Mouse (Mus musculus): ENCODE measurements around the gene Rasip1.
A peak's percentile ranks its signal among the peaks of the same experiment; 100 is the strongest.

Gene Rasip1

DNA sequence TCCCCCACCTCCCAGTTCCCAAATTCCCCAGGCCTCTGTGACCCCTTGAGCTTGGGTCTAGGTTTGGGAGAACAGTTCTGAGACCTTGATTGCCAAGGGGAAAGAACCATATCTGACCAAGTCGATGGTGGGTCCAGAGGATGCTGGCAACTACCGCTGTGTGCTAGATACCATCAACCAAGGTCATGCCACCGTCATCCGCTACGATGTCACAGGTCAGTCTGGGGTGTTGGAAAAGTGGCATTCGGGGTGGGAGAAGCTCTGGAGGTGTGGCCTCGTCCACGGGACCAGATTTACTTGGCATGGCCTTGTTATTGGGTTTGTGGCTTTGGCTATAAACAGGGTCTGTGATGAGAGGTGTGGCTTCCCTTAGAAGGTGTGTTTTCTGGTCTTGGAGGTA is 1.8 kb upstream of the Rasip1 start:
- no peak for DNase-seq

DNA sequence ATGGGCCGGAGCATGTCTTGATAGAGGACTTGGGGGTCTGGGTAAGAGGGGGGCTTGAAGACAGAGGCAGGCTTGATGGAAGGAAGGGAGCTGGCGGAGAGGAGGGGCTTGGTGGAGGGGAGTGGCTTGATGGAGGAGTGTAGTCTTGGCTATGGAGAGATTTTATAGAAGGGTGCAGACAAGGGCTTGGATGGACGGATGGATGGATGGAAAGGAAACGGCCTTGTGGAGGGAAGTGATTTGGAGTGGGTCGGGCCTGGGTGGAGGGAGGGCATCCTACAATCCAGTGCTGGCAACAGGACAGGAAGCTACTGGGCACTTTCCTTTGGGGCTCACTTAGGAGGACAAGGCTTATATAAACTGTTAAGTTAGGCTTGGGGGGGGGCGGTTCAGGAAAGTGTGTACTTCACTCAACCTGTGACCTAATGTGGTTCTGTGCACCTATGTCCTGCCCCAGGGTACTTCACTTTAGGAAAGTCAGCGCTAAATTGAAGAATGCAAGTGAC is 664 bp upstream of the Rasip1 start:
- DNase-seq: no peak

GRCm38 (mm10) chr7:45628364-45629294 is 1.3 kb downstream of the Rasip1 start:
- peak; percentile 93 for DNase-seq

- peak; percentile 61 for DNase-seq
Measured at GRCm38 (mm10) chr7:45630064-45630907, 3.0 kb downstream of the Rasip1 start.

DNA sequence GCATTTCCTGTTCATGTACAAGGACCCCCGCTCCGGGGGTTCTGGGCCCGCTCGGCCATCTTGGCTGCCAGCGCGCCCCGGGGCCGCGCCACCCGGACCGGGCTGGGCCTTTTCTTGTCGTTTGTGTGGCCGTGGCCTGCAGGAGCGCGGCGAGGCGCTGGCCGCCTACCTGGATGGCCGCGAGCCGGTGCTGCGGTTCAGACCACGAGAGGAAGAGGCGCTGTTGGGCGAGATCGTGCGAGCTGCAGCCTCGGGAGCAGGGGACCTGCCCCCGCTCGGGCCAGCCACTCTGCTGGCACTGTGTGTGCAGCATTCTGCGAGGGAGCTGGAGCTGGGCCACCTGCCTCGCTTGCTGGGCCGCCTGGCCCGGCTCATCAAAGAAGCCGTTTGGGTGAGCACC is 5.2 kb downstream of the Rasip1 start:
- peak; percentile 82 for DNase-seq

DNA sequence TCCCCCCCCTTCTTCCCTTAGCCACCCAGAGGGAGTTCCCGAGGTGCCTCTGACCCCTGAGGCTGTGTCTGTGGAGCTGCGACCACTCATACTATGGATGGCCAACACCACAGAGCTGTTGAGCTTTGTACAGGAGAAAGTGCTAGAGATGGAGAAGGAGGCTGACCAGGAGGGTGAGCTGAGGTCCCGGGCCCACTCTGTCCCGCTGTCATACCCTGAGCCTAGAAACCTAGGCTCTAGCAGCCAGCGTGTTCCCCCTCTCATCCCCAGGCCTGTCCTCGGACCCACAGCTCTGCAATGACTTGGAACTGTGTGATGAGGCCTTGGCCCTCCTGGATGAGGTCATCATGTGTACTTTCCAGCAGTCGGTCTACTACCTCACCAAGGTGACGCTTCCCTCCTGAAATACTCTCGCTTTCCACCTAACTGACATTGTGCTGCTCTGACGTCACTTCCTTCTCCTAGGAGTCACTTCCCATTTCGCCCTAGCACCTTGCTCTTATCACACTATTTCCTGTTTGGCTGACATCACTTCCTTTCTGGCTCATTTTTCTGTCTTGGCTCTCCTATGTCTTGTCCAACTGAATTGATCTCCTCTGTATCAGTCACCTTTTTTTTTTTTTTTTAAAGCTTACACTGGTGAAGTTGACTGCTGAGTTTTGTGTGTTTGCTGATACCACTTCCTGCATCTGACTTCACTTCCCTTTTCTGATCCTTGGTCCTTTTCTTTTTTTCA is 7.8 kb downstream of the Rasip1 start:
- DNase-seq: no peak

DNA sequence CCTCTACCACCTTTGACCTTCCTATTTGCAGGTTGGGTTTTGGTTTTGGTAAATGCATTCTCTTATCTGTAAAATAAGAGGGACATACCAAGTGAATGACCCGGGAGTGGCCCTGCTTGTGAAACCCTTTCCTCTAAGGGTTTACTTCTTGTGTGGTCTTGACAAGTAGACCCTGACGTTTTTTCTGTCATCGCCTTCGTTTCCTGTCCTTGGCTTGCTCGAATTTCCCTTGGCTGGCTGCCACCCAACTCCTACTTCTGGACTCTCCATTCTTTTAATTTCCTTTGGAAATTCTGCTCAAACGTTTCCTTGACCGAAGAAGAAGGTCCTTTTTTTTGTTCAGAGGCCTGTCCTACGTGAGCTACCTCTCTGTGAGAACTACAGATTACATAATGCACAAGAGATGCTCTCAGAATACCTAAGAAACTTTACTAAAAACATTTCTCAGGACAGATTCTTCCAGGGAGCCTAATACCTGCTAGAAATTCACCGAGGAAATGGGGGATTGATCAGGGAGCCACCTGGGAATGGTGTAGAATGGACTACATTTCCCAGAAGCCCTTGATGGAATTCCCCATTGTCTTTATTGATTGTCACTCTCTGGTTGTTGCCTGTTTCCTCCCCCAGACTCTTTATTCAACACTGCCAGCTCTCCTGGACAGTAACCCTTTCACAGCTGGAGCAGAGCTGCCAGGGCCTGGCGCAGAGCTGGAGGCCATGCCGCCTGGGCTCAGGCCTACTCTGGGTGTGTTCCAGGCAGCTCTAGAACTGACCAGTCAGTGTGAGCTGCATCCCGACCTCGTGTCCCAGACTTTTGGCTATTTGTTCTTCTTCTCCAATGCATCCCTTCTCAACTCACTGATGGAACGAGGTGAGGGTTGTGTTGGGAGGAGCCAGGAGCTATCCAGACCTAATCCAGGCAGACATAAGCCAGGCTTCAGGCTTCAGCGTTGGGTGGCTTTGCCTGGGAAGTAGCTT is 8.7 kb downstream of the Rasip1 start:
- DNase-seq: no peak

GRCm38 (mm10) chr7:45637710-45638109 is 10.4 kb downstream of the Rasip1 start:
- peak; percentile 68 for DNase-seq

DNA sequence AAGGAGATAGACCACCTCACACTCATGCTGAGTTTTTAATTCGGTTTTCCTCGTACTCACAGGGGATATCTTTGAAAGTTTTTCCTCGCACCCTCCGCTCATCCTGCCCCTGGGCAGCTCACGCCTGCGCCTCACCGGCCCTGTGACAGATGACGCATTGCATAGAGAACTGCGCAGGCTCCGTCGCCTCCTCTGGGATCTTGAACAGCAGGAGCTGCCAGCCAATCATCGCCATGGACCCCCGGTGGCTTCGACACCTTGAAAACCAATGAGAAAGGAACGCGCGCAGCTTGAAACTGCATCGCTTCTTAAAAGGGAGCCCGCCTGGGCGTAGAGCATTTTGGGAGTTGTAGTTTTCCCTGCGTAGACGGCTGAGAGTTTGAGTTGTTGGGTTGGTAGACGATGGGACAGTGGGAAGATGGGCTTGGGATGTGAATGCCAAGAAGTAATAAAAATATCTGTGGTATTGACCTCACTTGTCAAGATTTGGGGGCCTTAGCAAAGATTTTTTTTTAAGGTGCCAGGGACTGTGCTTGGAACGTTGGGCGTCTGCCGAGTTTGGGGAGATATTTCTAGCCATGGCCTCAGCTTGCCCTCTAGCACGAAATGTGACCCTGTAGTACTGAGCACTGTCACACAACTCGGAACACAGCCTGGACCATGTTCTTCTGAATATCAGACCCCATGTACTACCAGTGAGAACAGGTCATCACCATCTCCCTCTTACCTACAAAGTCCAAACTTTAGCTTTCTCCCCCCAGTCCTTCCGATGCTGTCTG is 11.5 kb downstream of the Rasip1 start:
- DNase-seq: peak; percentile 99

GRCm38 (mm10) chr7:45639561-45640027 is 12.3 kb downstream of the Rasip1 start, which contains the start of gene Mamstr:
Gene Mamstr (plus strand): TSS chr7:45639977.
- DNase-seq: peak; percentile 79

GRCm38 (mm10) chr7:45640191-45640957 is 13.1 kb downstream of the Rasip1 start:
- DNase-seq: peak; percentile 69

- DNase-seq: peak; percentile 77
Measured at GRCm38 (mm10) chr7:45641391-45642040, 14.2 kb downstream of the Rasip1 start.

DNA sequence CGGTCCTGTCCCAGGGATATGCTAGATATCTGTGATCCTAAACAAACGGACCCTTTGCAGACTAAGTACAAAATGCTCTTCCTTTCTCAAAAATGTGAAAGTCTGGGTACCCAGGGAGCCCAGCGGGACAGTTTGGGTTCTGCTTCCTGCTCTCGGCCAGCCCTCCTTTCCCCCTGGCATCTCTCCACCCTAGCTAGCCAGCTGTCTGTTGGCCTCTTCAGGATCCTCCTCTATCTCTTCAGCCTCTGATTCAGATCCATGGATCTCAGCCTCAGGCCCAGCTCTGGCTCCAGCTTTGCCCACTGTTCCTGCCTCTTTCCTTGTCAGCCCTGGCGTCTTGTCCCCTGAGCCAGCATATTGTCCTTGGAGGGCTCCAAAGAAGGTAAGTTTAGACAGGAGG is 14.8 kb downstream of the Rasip1 start:
- DNase-seq: peak; percentile 74

DNA sequence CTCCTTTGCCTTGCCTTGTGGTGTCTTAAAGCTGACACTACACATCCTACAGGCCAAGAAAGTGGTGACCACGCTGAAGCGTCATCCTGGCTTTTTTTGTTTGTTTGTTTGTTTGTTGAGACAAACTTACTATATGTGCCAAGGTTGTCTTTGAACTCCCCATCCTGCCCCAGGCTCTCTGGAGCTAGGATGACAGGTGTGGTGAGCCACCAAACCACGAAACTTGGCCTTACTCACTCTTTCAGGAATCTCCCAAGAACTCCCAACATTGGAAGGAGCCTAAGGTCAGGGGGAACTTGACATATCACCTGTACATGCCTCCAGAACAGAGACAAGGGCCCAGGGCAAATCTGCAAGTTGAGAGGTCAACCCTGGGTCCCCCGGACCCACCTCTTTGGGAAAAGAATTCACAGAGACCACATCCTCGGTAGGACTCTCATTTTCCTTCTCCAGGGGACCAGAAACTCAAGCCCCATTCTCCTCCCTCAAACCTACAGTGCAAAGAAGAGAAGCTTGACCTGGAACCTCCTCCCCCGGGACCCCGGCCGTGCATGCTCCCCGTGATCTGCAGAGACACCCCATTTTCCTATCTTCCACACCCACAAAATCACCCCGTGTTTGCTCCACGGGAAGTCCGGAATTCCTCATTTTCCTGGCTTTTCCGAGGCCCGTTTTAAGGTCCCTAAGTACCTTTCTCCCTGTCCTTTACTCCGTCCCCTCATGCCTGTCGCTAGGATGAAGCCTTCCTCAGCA is 15.4 kb downstream of the Rasip1 start:
- peak; percentile 64 for DNase-seq

GRCm38 (mm10) chr7:45643441-45644178 is 16.3 kb downstream of the Rasip1 start:
- peak; percentile 100 for DNase-seq

- peak; percentile 83 for DNase-seq
Measured at GRCm38 (mm10) chr7:45644183-45644582, 16.9 kb downstream of the Rasip1 start.

- peak; percentile 69 for DNase-seq
Measured at GRCm38 (mm10) chr7:45644872-45645590, 17.7 kb downstream of the Rasip1 start.
